Mouse (Mus musculus): ENCODE data around the gene Prune2.
A peak's percentile ranks its signal among the peaks of the same experiment; 100 is the strongest.

- TF ChIP-seq CTCF (IDR thresholded peaks at IDR 0.05), result peak; percentile 60
- TF ChIP-seq POLR2A (IDR thresholded peaks at IDR 0.05; ENCODE audit: insufficient read depth, low read depth, low read length), result no peak
- TF ChIP-seq EP300 (IDR thresholded peaks at IDR 0.05; ENCODE audit: insufficient read depth, low read depth, low read length), result no peak
Measured at GRCm38 (mm10) chr19:17124034-17124735, 168.3 kb downstream of the Prune2 start.
